In genomic region chr8:120294982-120295870, GRCm38 (mm10) we compare ENCODE assay signal across 8 mouse cellular contexts.
DNase-seq lines count a peak whose midpoint lies in the region; ATAC-seq and TF ChIP-seq lines count a peak whose summit lies in the region.

No protein-coding gene starts in this region.

- H3K4me3 ChIP-seq in megakaryocyte, embryonic 14.5 days (replicated peaks) = peak overlapping the region; percentile 62
- H3K4me3 ChIP-seq in forebrain, postnatal 0 days (ENCODE audit: low read depth, low read length) = no peak overlapping the region
- peak overlapping the region; percentile 43 for H3K4me3 ChIP-seq in liver, embryonic 12.5 days
- no peak overlapping the region for H3K4me3 ChIP-seq in stomach, embryonic 16.5 days (replicated peaks; ENCODE audit: low read length)

- peak overlapping the region; percentile 3; the same call in 1 of the 2 replicates for H3K9ac ChIP-seq in forebrain, postnatal 0 days
- peak overlapping the region; percentile 82 for H3K9ac ChIP-seq in liver, embryonic 12.5 days
- H3K9ac ChIP-seq in stomach, embryonic 16.5 days (ENCODE audit: low read length) = peak overlapping the region; percentile 56

- H3K27me3 ChIP-seq in megakaryocyte, embryonic 14.5 days (replicated peaks) = peaks cover 20% of the 10 kb centered on the region
- no peaks in the 10 kb centered on the region for H3K27me3 ChIP-seq in forebrain, postnatal 0 days (ENCODE audit: insufficient read depth, low read length)
- H3K27me3 ChIP-seq in liver, embryonic 12.5 days (replicated peaks) = no peaks in the 10 kb centered on the region
- no peaks in the 10 kb centered on the region for H3K27me3 ChIP-seq in stomach, embryonic 16.5 days (ENCODE audit: control insufficient read depth, insufficient read depth, low read length)

- no peaks in the 10 kb centered on the region for H3K36me3 ChIP-seq in megakaryocyte, embryonic 14.5 days (replicated peaks; ENCODE audit: low read length)
- H3K36me3 ChIP-seq in forebrain, postnatal 0 days (ENCODE audit: insufficient read depth) = no peaks in the 10 kb centered on the region
- no peaks in the 10 kb centered on the region for H3K36me3 ChIP-seq in liver, embryonic 12.5 days
- H3K36me3 ChIP-seq in stomach, embryonic 16.5 days (ENCODE audit: control insufficient read depth, insufficient read depth, low read length) = no peaks in the 10 kb centered on the region

- ATAC-seq in megakaryocyte, adult 5-6 weeks (ENCODE audit: poor library complexity, severe bottlenecking) = no peak
- no peak for ATAC-seq in forebrain, postnatal 0 days
- peak; percentile 71 for ATAC-seq in liver, embryonic 12.5 days
- peak; percentile 14; the same call in 1 of the 2 replicates for ATAC-seq in stomach, embryonic 16.5 days (ENCODE audit: insufficient read depth, low FRiP score)

- WGBS in forebrain, postnatal 0 days = 38% methylated on average over 17 of the region's 17 CpGs
- WGBS in liver, embryonic 12.5 days (ENCODE audit: insufficient replicate concordance) = 15% methylated on average over 16 of the region's 17 CpGs
- whole genome bisulfite sequencing in stomach, embryonic 16.5 days = 32% methylated on average over 17 of the region's 17 CpGs

- H3K9me3 ChIP-seq in megakaryocyte, embryonic 14.5 days = no peaks in the 10 kb centered on the region
- H3K9me3 ChIP-seq in forebrain, postnatal 0 days (ENCODE audit: low read length) = no peaks in the 10 kb centered on the region
- no peaks in the 10 kb centered on the region for H3K9me3 ChIP-seq in liver, embryonic 12.5 days (replicated peaks)
- H3K9me3 ChIP-seq in stomach, embryonic 16.5 days (replicated peaks; ENCODE audit: control insufficient read depth, low read length) = no peaks in the 10 kb centered on the region

- H3K4me1 ChIP-seq in megakaryocyte, embryonic 14.5 days = peaks cover 74% of the 10 kb centered on the region
- H3K4me1 ChIP-seq in forebrain, postnatal 0 days (ENCODE audit: insufficient read depth) = peaks cover 25% of the 10 kb centered on the region
- peaks cover 91% of the 10 kb centered on the region for H3K4me1 ChIP-seq in liver, embryonic 12.5 days
- H3K4me1 ChIP-seq in stomach, embryonic 16.5 days (ENCODE audit: control insufficient read depth, insufficient read depth, low read length) = peaks cover 64% of the 10 kb centered on the region

- no peak for TF ChIP-seq CTCF in forebrain, postnatal 0 days (IDR thresholded peaks at IDR 0.05; ENCODE audit: low read depth)

- no peak for DNase-seq in forebrain, postnatal 0 days
- DNase-seq in cerebellum, adult 18-20 months = no peak
- no peak for DNase-seq in thymus, postnatal 0 days (ENCODE audit: low spot score)
- no peak for DNase-seq in gastrocnemius, postnatal 10 days

- H3K27ac ChIP-seq in forebrain, postnatal 0 days (ENCODE audit: low read depth, low read length) = no peak overlapping the region
- peak overlapping the region; percentile 100 for H3K27ac ChIP-seq in liver, embryonic 12.5 days
- peak overlapping the region; percentile 46 for H3K27ac ChIP-seq in stomach, embryonic 16.5 days (ENCODE audit: low read length)

- no peak overlapping the region for H3K4me2 ChIP-seq in forebrain, postnatal 0 days (ENCODE audit: low read depth)
- H3K4me2 ChIP-seq in liver, embryonic 12.5 days = peak overlapping the region; percentile 86
- H3K4me2 ChIP-seq in stomach, embryonic 16.5 days (ENCODE audit: low read depth, low read length) = peak overlapping the region; percentile 19; the same call in 1 of the 2 replicates

Comparison
In these comparisons a context has a peak if more than half of its experiments do, and no peak if none do; other contexts are left out.
1. H3K4me3 ChIP-seq: peak in megakaryocyte, embryonic 14.5 days (single experiment) and liver, embryonic 12.5 days (single experiment); none in forebrain, postnatal 0 days (single experiment) and stomach, embryonic 16.5 days (single experiment).
2. ATAC-seq: peak in liver, embryonic 12.5 days (single experiment) and stomach, embryonic 16.5 days (single experiment); none in megakaryocyte, adult 5-6 weeks (single experiment) and forebrain, postnatal 0 days (single experiment).
3. H3K9ac ChIP-seq: peak in every context shown above with its lines; median percentile 82 in liver, embryonic 12.5 days; 56 in stomach, embryonic 16.5 days; 3 in forebrain, postnatal 0 days.